Mouse (Mus musculus): ENCODE results near the gene Rfc5.

DNA sequence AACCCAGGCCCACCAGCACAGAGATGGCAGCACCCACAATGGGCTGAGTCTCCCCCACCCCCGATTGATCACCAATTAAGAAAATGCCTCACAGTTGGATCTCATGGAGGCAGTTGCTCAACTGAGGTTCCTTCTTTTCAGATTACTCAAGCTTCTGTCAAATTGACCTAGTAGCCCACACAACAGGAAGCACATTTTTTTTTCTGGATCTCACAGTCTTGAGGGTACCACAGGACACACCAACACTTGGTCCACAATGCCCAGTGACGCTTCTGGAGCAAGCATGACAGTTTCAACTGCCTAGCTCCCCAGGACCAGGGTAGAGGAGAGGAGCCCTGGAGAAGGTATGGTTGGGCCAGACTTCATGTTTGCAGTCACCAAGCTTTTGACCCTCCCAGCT lies 28.6 kb upstream of the Rfc5 start:
- TF ChIP-seq CTCF (IDR thresholded peaks at IDR 0.05; ENCODE audit: low read depth): no peak
- no peak for TF ChIP-seq EP300 (optimal IDR thresholded peaks at IDR 0.05)
